Comparison of ENCODE assay signal across 16 mouse cellular contexts in genomic region chrX:102019471-102020240, GRCm38 (mm10). TPM values are rescaled to one million over a fixed set of nuclear protein-coding genes. Genes with fewer than 3 reads are reported as not detected.
DNase-seq lines count a peak whose midpoint lies in the region; ATAC-seq and TF ChIP-seq lines count a peak whose summit lies in the region.
"Had no signal": no experiment of that assay in that cellular context is flagged by ENCODE, and none has a peak within 500 bp of the region (broad histone marks: within the 10 kb centered on the region; RNA-seq: fewer than 3 reads in every experiment).

No protein-coding gene starts in this region.

- H3K4me1 ChIP-seq in heart, embryonic 11.5 days (ENCODE audit: control insufficient read depth, insufficient read depth, low read length) = peaks cover 14% of the 10 kb centered on the region
- H3K4me1 ChIP-seq in brown adipose tissue, adult 24 weeks (ENCODE audit: control insufficient read depth, insufficient read depth, insufficient read length, low read length) = peaks cover 16% of the 10 kb centered on the region
- H3K4me1 ChIP-seq: hindbrain, embryonic 13.5 days; liver, embryonic 13.5 days had no signal

- WGBS in heart, embryonic 11.5 days (ENCODE audit: insufficient replicate concordance) = 51% methylated on average over 7 of the region's 7 CpGs

- no peak overlapping the region for H3K9ac ChIP-seq in heart, embryonic 11.5 days (ENCODE audit: low read depth, low read length)
- H3K9ac ChIP-seq: hindbrain, embryonic 13.5 days; liver, embryonic 13.5 days had no signal

- no peaks in the 10 kb centered on the region for H3K9me3 ChIP-seq in heart, embryonic 11.5 days (replicated peaks; ENCODE audit: control insufficient read depth, low read length)
- H3K9me3 ChIP-seq: G1E; hindbrain, embryonic 13.5 days; liver, embryonic 13.5 days had no signal

- H3K27me3 ChIP-seq in heart, embryonic 11.5 days (ENCODE audit: control insufficient read depth, insufficient read depth, low read length) = peaks cover 3% of the 10 kb centered on the region; the same call in 1 of the 2 replicates

- TF ChIP-seq CTCF in layer of hippocampus, adult 2 months (conservative IDR thresholded peaks at IDR 0.05) = no peak

- H3K36me3 ChIP-seq in heart, embryonic 11.5 days (ENCODE audit: control insufficient read depth, insufficient read depth, low read length) = no peaks in the 10 kb centered on the region
- H3K36me3 ChIP-seq: G1E; hindbrain, embryonic 13.5 days; liver, embryonic 13.5 days had no signal

- no peak overlapping the region for H3K4me3 ChIP-seq in heart, embryonic 11.5 days (ENCODE audit: low read depth, low read length)
- no peak overlapping the region for H3K4me3 ChIP-seq in layer of hippocampus, adult 2 months
- H3K4me3 ChIP-seq in brown adipose tissue, adult 24 weeks (ENCODE audit: insufficient read depth, low read depth, low read length) = peak overlapping the region; percentile 28
- H3K4me3 ChIP-seq: hindbrain, embryonic 13.5 days; liver, embryonic 13.5 days had no signal

- no peak overlapping the region for H3K4me2 ChIP-seq in heart, embryonic 11.5 days
- H3K4me2 ChIP-seq: hindbrain, embryonic 13.5 days; liver, embryonic 13.5 days had no signal

- DNase-seq in heart, adult 9 months (ENCODE audit: low spot score in 2 of 2) = no peak
- no peak for DNase-seq in layer of hippocampus, adult 2 months (ENCODE audit: low spot score in 2 of 2)
- no peak for DNase-seq in layer of hippocampus, postnatal 10 days (ENCODE audit: low spot score in 2 of 2)
- peak; percentile 61 to 73 for DNase-seq in cerebellum, postnatal 25 days
- DNase-seq in natural killer cell, adult 2 months (ENCODE audit: low spot score in 2 of 2) = no peak
- DNase-seq: adrenal gland, postnatal 36 days; gastrocnemius, postnatal 10 days; kidney, adult 9 months; liver, embryonic 13.5 days; thymus, postnatal 4 days had no signal

- ATAC-seq in heart, embryonic 11.5 days (replicated peaks; ENCODE audit: insufficient number of reproducible peaks, low FRiP score, low TSS enrichment) = no peak
- no peak for ATAC-seq in erythroblast, adult 5-6 weeks (replicated peaks; ENCODE audit: low FRiP score, poor library complexity, severe bottlenecking)
- ATAC-seq: forebrain, embryonic 16.5 days had no signal

- peak overlapping the region; percentile 73 for H3K27ac ChIP-seq in heart, embryonic 11.5 days (ENCODE audit: low read depth, low read length)
- peak overlapping the region; percentile 81 for H3K27ac ChIP-seq in layer of hippocampus, adult 2 months
- peak overlapping the region; percentile 37 for H3K27ac ChIP-seq in brown adipose tissue, adult 24 weeks (replicated peaks; ENCODE audit: low read depth, low read length)
- H3K27ac ChIP-seq: hindbrain, embryonic 13.5 days; liver, embryonic 13.5 days had no signal

RNA-seq across cellular contexts. Expression of gene Rtl5, which starts 51.4 kb away (rescaled TPM):
- 0.52 and 0.92 TPM in 2 replicates for polyA plus RNA-seq in heart, embryonic 11.5 days (2014; fragmentation: Nextera tagmentation; extraction: Ambion mirVana)
- 1 to 10 TPM; 8.8 to 9.0 TPM for total RNA-seq in layer of hippocampus, adult 2 months (2021)
- 10 to 100 TPM; 13.0 to 14.5 TPM for total RNA-seq in layer of hippocampus, postnatal 10 days (2021)
- polyA plus RNA-seq in brown adipose tissue, adult 24 weeks (2012; ENCODE audit: insufficient read depth, insufficient read length, missing spikeins) = 0.83 and 1.5 TPM in 2 replicates
- not detected in 2 replicates for total RNA-seq in erythroblast, adult 5-6 weeks (2015; ENCODE audit: low replicate concordance)
- 0.77 and 2.4 TPM in 2 replicates for total RNA-seq in erythroblast, adult 5-6 weeks (2017; ENCODE audit: low replicate concordance)
- polyA plus RNA-seq: G1E had no signal

Comparison
In these comparisons a context has a peak if more than half of its experiments do, and no peak if none do; other contexts are left out.
1. DNase-seq: peak in cerebellum, postnatal 25 days (2 of 2); none in heart, adult 9 months (0 of 2), layer of hippocampus, adult 2 months (0 of 2), layer of hippocampus, postnatal 10 days (0 of 2) and natural killer cell, adult 2 months (0 of 2).
2. Peak in every context shown above with its lines, with median percentiles within 50 percentile points of each other: H3K27ac ChIP-seq.